Mouse (Mus musculus) MEL (cell line): ENCODE data around the gene Klf12.

Experiments used
- CHD2 ChIP-seq: IDR thresholded peaks from 2 replicates; pipeline ENCODE4 v1.6.1; 2011; ENCODE audit warnings: low read length, improper control_type of control experiment
- CTCF ChIP-seq, 3 experiments: IDR thresholded peaks in 2 of 3; conservative IDR thresholded peaks in 1 of 3; 2 replicates each; pipeline ENCODE4 v1.5.1; 2011 to 2012; ENCODE audit warnings: low read length in 3 of 3, low read depth in 2 of 3, mild to moderate bottlenecking in 2 of 3, improper control_type of control experiment in 1 of 3, inconsistent platforms in 1 of 3, mixed read lengths in 1 of 3, moderate library complexity in 1 of 3; ENCODE audit not compliant: control insufficient read depth in 1 of 3, insufficient read depth in 1 of 3, poor library complexity in 1 of 3, severe bottlenecking in 1 of 3
- EP300 ChIP-seq, 2 experiments: IDR thresholded peaks; 2 replicates each; pipeline ENCODE4 v1.6.1; 2011; ENCODE audit warnings: improper control_type of control experiment in 2 of 2, low read length in 2 of 2, low read depth in 1 of 2, mild to moderate bottlenecking in 1 of 2
- MXI1 ChIP-seq: IDR thresholded peaks from 2 replicates; pipeline ENCODE4 v1.6.1; 2011; ENCODE audit warnings: mild to moderate bottlenecking, low read depth, low read length, improper control_type of control experiment
- MYC ChIP-seq: IDR thresholded peaks from 2 replicates; pipeline ENCODE4 v1.6.1; 2011; ENCODE audit warnings: low read depth, mild to moderate bottlenecking, low read length, improper control_type of control experiment, moderate library complexity
- POLR2A ChIP-seq, 2 experiments: IDR thresholded peaks; 2 replicates each; pipeline ENCODE4 v1.6.1; 2011 to 2012; ENCODE audit warnings: low read length in 2 of 2, mild to moderate bottlenecking in 2 of 2, control low read depth in 1 of 2, improper control_type of control experiment in 1 of 2, low read depth in 1 of 2, moderate library complexity in 1 of 2; ENCODE audit not compliant: control insufficient read depth in 1 of 2, insufficient read depth in 1 of 2, poor library complexity in 1 of 2
- TAL1 ChIP-seq: IDR thresholded peaks from 2 replicates; pipeline ENCODE4 v1.6.1; 2012; ENCODE audit warnings: mild to moderate bottlenecking, inconsistent platforms, low read length, moderate library complexity, mixed read lengths
- TBP ChIP-seq: IDR thresholded peaks from 2 replicates; pipeline ENCODE4 v1.8.0; 2011; ENCODE audit warnings: low read depth, low read length, improper control_type of control experiment

DNA sequence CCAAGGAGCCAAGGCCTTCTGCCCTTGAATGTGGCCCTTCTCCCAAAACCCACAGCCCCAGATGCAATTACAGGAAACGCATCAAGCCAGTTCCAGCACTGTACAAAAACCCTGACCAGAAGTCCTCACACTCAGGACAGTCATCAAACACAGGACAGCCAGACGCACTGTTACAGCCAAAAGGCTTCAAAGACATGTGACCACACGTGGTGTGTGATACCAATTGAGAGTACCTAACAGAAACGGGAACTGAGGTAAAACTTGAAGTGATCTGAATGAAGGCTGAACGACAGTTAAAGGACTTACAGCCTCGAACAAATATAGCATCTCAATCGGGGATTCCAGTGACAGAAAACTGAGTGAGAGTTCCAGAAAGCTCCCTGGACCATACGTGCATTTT, 87.3 kb downstream of the Klf12 start:
- TF ChIP-seq CHD2, result no peak
- no peak for TF ChIP-seq TBP
- TF ChIP-seq EP300 (IDR thresholded peaks at IDR 0.05; ENCODE audit: low read depth in 1 of 2, low read length in 2 of 2), result no peak
- TF ChIP-seq CTCF (IDR thresholded peaks at IDR 0.05 in 2 of 3, conservative IDR thresholded peaks at IDR 0.05 in 1 of 3; ENCODE audit: control insufficient read depth in 1 of 3, insufficient read depth in 1 of 3, low read depth in 2 of 3, low read length in 3 of 3, poor library complexity in 1 of 3, severe bottlenecking in 1 of 3), result no peak
- no peak for TF ChIP-seq TAL1
- no peak for TF ChIP-seq POLR2A (IDR thresholded peaks at IDR 0.05; ENCODE audit: control insufficient read depth in 1 of 2, insufficient read depth in 1 of 2, low read depth in 1 of 2, low read length in 2 of 2, poor library complexity in 1 of 2)
- no peak for TF ChIP-seq MYC
- no peak for TF ChIP-seq MXI1
